Mouse (Mus musculus) monocyte, adult 59 days (primary cell): ENCODE measurements around the gene Gm8994. TPM values are rescaled to one million over a fixed set of nuclear protein-coding genes. Genes with fewer than 3 reads are reported as not detected.

Source experiments
- total RNA-seq, 2 experiments: library from RNA; stranded (reverse); gene quantifications; one replicate each; pipeline ENCODE4 v1.2.4; 2023

Gm8994 gene
- not detected for total RNA-seq

GRCm38 (mm10) chr6:136327239-136327638 is at the start of gene Gm8994:
Gene Gm8994, plus strand, starts transcription at chr6:136327539.

Other genes with a start within 250 kb of the Gm8994 start
- gene Grin2b, start 154.0 kb upstream of the Gm8994 start, total RNA-seq = not detected
- not detected for gene E330021D16Rik, start 88.0 kb downstream of the Gm8994 start, total RNA-seq
- 100 to 1,000 TPM; 182 to 185 TPM for gene Atf7ip, start 178.6 kb downstream of the Gm8994 start, total RNA-seq